Mouse (Mus musculus): ENCODE results near the gene D10Jhu81e.
"Not testable (repeated sequence)": the region's sequence is repeated elsewhere in the genome, so short reads cannot be mapped to it uniquely, and the experiment has no call there.

The D10Jhu81e gene

DNA sequence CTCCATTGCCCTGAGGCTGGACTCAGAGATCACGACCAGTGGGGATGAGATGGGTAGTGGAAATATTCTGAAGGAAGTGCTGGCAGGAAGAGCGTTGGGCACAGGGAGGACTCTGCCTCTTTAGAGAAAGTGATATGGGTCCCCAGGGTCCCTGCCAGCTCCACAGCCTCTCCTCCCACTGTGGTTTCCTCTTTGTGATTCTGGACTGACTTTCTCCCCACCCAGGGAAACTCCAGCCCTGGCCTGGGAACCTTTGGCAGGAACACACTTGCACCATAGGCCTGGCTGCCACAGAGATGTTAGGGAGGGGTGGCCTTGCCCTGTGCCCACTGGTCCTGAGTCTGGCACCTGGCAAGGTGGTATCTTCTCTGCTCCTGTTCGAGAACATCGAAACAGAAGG, 39.6 kb downstream of the D10Jhu81e start:
- no peak for DNase-seq (ENCODE audit: low spot score)

DNA sequence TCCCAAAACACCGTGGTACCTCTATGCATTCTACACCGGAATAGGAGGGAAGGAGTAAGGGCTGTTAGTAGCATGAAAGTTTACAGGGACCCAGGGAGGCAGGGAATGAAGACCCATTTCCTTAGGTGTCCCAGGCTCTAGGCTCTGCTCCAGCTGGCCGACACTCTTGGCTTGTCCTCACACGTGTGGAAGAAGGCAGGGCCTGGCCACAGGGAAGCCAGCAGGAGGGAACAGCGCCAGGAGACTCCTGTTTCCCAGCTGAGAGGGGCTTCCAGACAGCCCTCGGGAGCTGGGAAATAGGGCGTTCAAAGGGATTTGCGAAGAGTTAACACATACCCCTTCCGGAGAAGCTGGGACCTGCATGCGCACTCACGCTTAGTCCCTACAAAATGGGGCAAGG, 40.2 kb downstream of the D10Jhu81e start:
- no peak for DNase-seq (ENCODE audit: low spot score)

DNA sequence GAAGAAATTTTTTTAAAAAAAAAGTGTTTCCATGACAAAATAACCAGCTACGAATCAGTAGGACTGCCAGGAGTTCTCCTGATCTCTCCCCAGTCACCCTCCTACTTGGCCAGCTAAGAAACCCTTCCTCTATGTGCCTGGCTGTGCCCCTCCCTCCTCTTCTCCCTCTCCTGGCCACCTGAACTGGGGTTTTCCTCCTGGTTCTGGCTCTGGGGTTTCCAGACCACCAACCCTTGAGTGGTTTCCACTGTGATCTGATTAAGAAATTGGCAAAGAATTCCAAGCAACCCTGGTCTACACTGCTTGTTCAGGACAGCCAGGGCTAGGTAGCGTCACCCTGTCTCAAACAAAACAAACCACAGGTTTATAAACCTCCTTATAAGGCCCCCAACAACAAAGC, 40.9 kb downstream of the D10Jhu81e start:
- no peak for DNase-seq (ENCODE audit: low spot score)

DNA sequence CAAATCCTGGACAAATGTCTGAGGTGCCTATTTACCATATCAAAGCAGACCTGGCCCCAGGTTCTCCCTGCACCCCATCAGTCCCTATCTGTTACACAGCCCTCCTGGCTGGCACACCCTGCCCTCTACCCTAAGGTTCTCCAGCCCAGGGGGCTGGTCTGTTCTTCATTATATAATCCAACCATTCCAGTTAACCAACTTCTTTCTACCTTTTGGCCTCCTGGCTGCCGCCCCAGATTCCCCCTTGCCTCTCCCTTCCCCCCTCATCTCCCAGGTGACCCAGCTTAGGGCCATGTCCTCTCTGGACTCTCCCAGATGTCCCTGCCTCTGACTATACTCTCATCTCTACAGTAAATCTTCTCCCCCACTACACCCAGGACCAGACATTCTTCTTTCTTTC, 41.7 kb downstream of the D10Jhu81e start:
- DNase-seq (ENCODE audit: low spot score), result no peak

DNA sequence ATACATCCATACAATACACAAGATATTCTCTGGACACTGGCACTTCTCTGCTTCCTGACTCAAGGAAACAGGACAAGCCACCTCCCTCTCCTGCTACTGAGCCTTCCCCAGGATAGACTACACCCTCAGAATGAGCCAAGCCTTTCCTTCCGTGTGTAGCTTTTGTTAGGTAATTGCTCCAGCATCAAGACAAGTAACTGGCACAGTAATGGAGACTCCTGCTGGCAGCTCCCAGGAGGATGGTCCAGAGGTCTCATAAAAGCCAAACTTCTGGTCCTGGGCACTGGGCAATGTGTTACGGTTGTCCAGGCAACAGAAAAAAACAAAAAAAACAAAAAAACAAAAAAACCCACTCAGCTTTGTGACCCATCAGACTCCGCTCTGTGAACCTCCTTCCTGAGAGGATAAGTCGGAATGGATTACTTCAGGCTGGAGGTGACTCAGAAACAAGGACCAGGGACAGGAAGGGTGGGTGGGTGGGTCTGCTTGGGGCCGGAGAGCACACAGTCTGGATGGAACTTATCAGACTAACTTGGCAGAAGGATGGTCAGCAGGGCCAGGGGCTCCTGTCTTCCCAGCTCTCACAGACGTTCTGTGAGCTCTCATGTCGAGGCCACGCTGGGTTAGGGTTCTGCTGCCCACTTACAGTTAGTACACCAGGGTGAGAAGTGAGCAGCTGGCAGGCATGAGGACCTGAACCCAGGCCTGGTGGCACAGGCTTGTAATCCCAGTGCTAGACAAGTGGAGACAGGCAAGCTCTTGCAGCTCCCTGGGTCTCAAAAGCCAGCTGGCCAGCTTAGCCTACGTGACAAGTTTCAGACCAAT, 42.3 kb downstream of the D10Jhu81e start:
- DNase-seq (ENCODE audit: low spot score), result no peak

DNA sequence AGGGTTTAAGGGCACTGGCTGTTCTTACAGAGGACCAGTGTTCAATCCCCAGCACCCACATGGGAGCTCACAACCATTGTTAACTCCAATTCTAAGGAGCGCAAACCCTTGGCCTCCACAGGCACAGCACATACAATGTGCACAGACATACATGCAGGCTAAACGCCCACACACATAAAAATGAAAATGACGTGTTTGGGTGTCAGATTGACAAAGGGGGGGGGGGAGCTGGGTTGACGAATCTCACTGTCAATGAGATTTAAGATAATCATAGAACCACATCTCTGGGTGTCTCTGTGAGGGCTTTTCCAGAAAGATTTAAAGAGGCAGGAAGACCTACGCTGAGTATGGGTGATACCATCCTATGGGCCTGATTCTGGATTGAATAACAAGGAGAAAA, 43.3 kb downstream of the D10Jhu81e start:
- no peak for DNase-seq (ENCODE audit: low spot score)

DNA sequence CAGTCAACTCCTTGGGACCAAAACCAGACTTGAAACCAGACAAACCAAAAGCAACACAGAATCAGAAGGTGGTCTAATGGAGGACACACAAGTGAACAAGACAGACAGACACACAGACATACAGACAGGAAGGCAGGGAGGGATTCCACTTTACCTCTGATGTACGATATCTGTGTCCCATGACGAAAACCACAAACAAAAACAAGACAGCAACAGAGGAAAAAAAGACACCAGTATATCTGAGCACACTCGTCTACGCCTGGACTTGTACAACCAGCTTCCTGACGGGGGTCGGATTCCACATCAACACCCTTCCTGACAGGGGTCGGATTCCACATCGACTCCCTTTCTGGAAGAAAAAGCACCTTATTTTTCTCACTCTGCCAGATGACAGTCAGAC, 44.5 kb downstream of the D10Jhu81e start:
- DNase-seq (ENCODE audit: low spot score), result not testable (repeated sequence)

DNA sequence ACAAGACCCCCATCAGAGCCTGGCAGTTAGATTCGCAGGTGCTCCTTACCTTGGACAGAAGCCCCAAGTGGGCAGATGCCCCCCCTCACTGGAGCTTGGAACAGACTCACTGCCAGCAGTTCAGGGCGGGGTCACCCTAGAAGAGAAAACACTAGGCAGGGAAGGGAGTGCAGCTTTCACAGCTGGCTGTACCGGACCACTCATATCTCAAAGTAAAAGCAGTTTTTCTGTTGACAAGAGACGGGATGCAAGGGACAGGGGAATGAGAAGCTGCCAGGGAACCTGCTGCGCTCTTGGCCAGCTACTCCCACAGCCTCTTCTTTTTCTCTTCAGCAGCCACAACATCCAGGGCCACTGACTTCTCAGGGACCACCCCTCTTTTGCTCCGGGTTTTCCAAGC, 45.4 kb downstream of the D10Jhu81e start:
- not testable (repeated sequence) for DNase-seq (ENCODE audit: low spot score)

DNA sequence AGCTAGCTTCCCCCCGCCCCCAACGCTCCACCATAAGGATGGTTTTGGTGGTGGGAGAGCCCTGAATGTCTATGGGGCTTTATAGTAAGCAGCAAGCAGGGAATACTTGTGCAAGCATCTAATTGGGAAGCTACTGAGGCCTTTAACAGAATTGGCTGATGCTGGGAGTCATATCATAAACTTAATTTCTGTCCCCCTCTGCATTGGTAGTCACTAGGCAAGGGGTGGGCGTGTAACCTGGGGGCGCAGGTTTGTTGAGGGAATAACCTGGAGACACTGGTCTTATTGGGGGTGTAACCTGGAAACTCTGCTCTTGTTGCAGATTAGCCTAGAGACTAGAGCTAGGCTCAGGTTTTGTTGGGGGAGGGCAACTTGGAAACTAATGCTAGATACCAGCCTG, 50.2 kb downstream of the D10Jhu81e start:
- DNase-seq (ENCODE audit: low spot score), result no peak

DNA sequence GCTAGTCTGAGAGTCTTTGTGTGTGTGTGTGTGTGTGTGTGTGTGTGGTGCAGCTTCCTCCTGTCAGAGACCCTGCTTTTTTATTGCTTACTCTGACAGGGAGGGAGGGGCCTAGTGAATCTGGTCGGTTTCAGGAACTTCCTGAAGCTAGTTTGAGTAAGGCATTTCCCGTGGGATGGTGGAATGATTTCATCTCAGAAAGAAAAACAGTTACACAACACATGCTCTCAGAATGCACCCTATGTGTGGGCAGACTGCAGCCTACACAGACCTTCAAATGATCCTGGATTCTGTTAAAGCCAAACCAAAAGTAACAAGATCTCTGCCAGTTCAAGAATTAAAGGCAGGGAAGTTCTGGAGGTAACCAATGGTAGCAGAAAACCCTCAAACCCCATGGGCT, 54.4 kb downstream of the D10Jhu81e start:
- DNase-seq (ENCODE audit: low spot score), result no peak

DNA sequence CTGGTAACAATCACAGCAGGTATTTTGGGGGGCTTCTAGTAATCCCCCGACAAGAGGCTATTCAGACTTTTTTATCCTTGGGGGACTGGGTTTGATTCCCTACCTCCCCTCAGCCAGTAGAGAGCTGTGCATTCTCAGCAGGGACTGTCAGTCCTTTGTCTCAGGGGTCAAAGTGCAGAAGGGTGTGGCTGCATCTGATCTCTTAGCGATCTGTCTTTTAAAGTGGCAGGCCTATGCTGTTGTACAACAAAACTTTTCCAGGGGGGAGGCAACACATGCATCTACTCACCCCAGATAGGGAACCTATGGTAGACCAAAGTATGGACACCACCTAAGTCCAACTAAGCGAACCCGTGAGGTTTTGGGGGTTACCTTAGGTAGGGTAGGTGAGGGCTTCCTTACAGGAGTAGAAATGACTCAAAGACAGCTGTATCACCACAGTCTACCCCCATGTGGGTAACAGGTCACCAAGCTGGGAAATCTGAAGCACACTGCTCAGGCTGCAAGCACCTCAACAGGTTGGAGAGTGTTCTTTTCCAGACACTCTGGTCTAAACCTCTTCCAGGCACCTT, 55.0 kb downstream of the D10Jhu81e start:
- no peak for DNase-seq (ENCODE audit: low spot score)
